Mouse (Mus musculus) v-Abl transformed pro-B cells (cell line): ENCODE data around the gene Ggcx.
"Not testable (repeated sequence)": the region's sequence is repeated elsewhere in the genome, so short reads cannot be mapped to it uniquely, and the experiment has no call there.

ENCODE experiments used
- in situ Hi-C, 2 experiments: fragments of 400-800 bp; cut with MboI; formaldehyde crosslinking; loops; one replicate each; pipeline ENCODE4 v1.15.1; 2025; ENCODE audit not compliant: unreplicated experiment in 2 of 2

The Ggcx gene

GRCm38 (mm10) chr6:72420901-72421300 lies 6.8 kb downstream of the Ggcx start:
- in situ Hi-C loops, result no loop called here

- in situ Hi-C loops, result loop anchor here (5.0 kb wide), 2 partner anchors 112 to 142 kb away; no protein-coding TSS in a partner anchor
These were observed 11.5 kb downstream of the Ggcx start for GRCm38 (mm10) chr6:72425646-72426045.

- in situ Hi-C loops, result loop anchor here (5.0 kb wide), 2 partner anchors 109 to 139 kb away; no protein-coding TSS in a partner anchor
These were observed 13.9 kb downstream of the Ggcx start for GRCm38 (mm10) chr6:72428036-72428435.

GRCm38 (mm10) chr6:72429061-72429842 lies 15.1 kb downstream of the Ggcx start:
- in situ Hi-C loops, result loop anchor here (5.0 kb wide), 2 partner anchors 108 to 138 kb away; no protein-coding TSS in a partner anchor

GRCm38 (mm10) chr6:72430989-72431921 lies 17.1 kb downstream of the Ggcx start:
- in situ Hi-C loops, result no loop called here

- in situ Hi-C loops, result no loop called here
These were observed 18.0 kb downstream of the Ggcx start for GRCm38 (mm10) chr6:72432153-72432552.

- in situ Hi-C loops, result no loop called here
These were observed 24.1 kb downstream of the Ggcx start for GRCm38 (mm10) chr6:72438226-72438625.

GRCm38 (mm10) chr6:72438862-72439354 lies 24.8 kb downstream of the Ggcx start:
- in situ Hi-C loops, result no loop called here

- in situ Hi-C loops, result no loop called here
These were observed 25.5 kb downstream of the Ggcx start, which contains the start of gene Mat2a for GRCm38 (mm10) chr6:72439355-72440185. Gene Mat2a (minus strand): TSS chr6:72439558.

- in situ Hi-C loops, result no loop called here
These were observed 26.3 kb downstream of the Ggcx start for GRCm38 (mm10) chr6:72440186-72440990.

GRCm38 (mm10) chr6:72442921-72443604 lies 29.0 kb downstream of the Ggcx start:
- in situ Hi-C loops, result no loop called here

GRCm38 (mm10) chr6:72445011-72445410 lies 30.9 kb downstream of the Ggcx start:
- in situ Hi-C loops, result no loop called here

GRCm38 (mm10) chr6:72447487-72447886 lies 33.4 kb downstream of the Ggcx start:
- in situ Hi-C loops, result no loop called here

- in situ Hi-C loops, result not testable (repeated sequence)
These were observed 37.7 kb downstream of the Ggcx start for GRCm38 (mm10) chr6:72451778-72452177.

GRCm38 (mm10) chr6:72452329-72452728 lies 38.2 kb downstream of the Ggcx start:
- in situ Hi-C loops, result no loop called here

- in situ Hi-C loops, result no loop called here
These were observed 39.5 kb downstream of the Ggcx start for GRCm38 (mm10) chr6:72453578-72453977.

- in situ Hi-C loops, result no loop called here
These were observed 40.1 kb downstream of the Ggcx start for GRCm38 (mm10) chr6:72454072-72454746.

- in situ Hi-C loops, result no loop called here
These were observed 40.8 kb downstream of the Ggcx start for GRCm38 (mm10) chr6:72454833-72455373.
